Mouse (Mus musculus) embryonic facial prominence, embryonic 10.5 days (tissue): ENCODE results near the gene Mpg. TPM values are rescaled to one million over a fixed set of nuclear protein-coding genes. Genes with fewer than 3 reads are reported as not detected.

Experiments used
- DNase-seq: peaks from one replicate; pipeline ENCODE4 v3.0.0-alpha.2; 2017; ENCODE audit warnings: low spot score
- H3K27ac ChIP-seq: fragments of 300-500 bp; sonication (generic); replicated peaks from 2 replicates; pipeline ENCODE4 v1.5.1; 2016; ENCODE audit warnings: mild to moderate bottlenecking
- H3K27me3 ChIP-seq: fragments of 300-500 bp; sonication (generic); replicated peaks from 2 replicates; pipeline ENCODE4 v1.6.1; 2016; ENCODE audit warnings: low read depth, mild to moderate bottlenecking; ENCODE audit not compliant: poor library complexity, severe bottlenecking
- H3K36me3 ChIP-seq: fragments of 300-500 bp; sonication (generic); replicated peaks from 2 replicates; pipeline ENCODE4 v1.6.1; 2016; ENCODE audit warnings: mild to moderate bottlenecking, moderate library complexity
- H3K4me1 ChIP-seq: fragments of 300-500 bp; sonication (generic); 2 replicates; pipeline ENCODE4 v1.6.1; 2016
- H3K4me3 ChIP-seq: fragments of 300-500 bp; sonication (generic); 2 replicates; pipeline ENCODE4 v1.5.1; 2016; ENCODE audit warnings: mild to moderate bottlenecking, moderate library complexity
- H3K9me3 ChIP-seq: fragments of 300-500 bp; sonication (generic); 2 replicates; pipeline ENCODE4 v1.6.1; 2016; ENCODE audit warnings: mild to moderate bottlenecking
- WGBS: fragments of 180-500 bp; shearing (Covaris S2); methylation state at CpG from one replicate; pipeline ENCODE4 v1.1.7; 2016; 5-methylcytosine and 5-hydroxymethylcytosine counted together
- polyA plus RNA-seq: library from polyadenylated mRNA; unstranded; fragments of >200 nt; fragmentation: Nextera tagmentation; extraction: Ambion mirVana; gene quantifications from 2 replicates; pipeline ENCODE4 v1.2.1, GENCODE M21; 2016

The Mpg gene
- polyA plus RNA-seq, 1 experiment from 2014 or later, result 33.2 TPM

DNA sequence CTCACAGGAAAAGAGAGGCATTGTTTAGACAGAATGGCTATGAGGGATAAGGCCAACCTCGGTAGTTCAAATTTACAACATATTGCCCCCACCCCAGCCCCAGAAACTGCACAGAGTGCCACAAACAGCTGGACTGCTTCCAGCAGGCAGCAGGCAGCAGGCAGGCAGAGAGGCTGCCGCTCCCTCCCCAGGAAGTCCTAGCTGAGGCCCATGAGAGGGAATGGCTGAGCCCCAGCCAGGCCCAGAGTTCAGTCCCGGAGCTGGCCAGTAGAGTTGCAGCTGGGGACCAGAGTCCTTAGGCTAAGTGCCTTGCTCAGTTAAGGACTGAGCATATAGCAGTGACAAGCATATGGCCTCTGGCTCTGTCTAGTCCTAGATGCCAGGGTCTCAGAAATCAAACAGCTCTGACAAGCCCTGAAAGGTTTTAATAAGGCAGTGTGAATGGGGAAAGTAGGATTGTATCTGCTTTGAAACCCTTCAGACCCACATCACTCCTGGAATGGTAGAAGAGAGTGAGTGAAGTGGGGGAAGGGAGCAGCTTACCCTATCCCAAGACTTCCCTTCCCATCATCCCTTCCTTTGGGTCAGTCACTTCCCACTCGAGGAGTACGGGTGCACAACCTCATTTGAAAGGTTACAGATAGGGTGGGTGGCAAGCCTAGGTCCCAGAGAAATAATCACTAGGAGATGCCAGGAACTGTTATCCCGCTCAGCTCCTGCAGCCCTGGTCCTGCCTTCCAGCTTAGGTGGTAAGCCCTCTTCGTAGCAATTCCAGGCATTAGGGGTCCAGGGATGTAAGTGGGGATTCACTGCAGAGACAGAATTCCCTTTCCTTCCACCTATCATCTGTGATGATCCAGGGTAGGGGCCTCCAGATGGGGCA is 842 bp upstream of the Mpg start:
- peaks cover 69% of the 10 kb centered on the region for H3K4me1 ChIP-seq
- H3K27ac ChIP-seq, result peak overlapping the region; percentile 90
- H3K27me3 ChIP-seq, result peaks cover 17% of the 10 kb centered on the region; the same call in 1 of the 2 replicates
- peak overlapping the region; percentile 69 for H3K4me3 ChIP-seq
- no peaks in the 10 kb centered on the region for H3K9me3 ChIP-seq
- WGBS, result 49% methylated on average over 7 of the region's 7 CpGs
- H3K36me3 ChIP-seq, result peaks cover 25% of the 10 kb centered on the region
- peak; percentile 40 for DNase-seq

GRCm38 (mm10) chr11:32227041-32227440 is 736 bp downstream of the Mpg start:
- no peak for DNase-seq
- H3K36me3 ChIP-seq, result peaks cover 41% of the 10 kb centered on the region
- H3K4me3 ChIP-seq, result peak overlapping the region; percentile 69
- peak overlapping the region; percentile 90 for H3K27ac ChIP-seq
- H3K9me3 ChIP-seq, result no peaks in the 10 kb centered on the region
- peaks cover 55% of the 10 kb centered on the region for H3K4me1 ChIP-seq
- H3K27me3 ChIP-seq, result peaks cover 17% of the 10 kb centered on the region; the same call in 1 of the 2 replicates
- 50% methylated on average over 1 of the region's 1 CpGs for WGBS

DNA sequence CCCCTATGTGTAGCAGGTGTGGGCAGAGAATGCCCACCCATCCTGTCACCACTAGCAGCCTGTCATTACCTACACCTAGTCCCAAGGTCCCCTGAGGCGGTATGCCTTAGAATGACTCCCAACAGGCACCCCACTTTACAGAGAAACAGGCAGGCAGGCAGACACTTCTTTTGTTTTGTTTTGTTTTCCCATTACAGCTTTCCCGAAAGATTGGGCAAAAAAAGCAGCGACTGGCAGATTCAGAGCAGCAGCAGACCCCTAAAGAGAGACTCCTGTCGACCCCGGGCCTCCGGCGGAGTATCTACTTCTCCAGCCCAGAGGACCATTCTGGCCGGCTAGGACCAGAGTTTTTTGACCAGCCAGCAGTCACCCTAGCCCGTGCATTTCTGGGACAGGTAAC is 1.2 kb downstream of the Mpg start:
- Histone ChIP-seq H3K27ac (0 out of 2 replicates have a peak overlapping the region, but pooled peaks have one; percentile 90), H3K27me3 (peaks cover 15% of the 10 kb centered on the region; the same call in 1 of the 2 replicates), H3K4me1 (peaks cover 50% of the 10 kb centered on the region), H3K9me3 (no peaks in the 10 kb centered on the region), H3K36me3 (peaks cover 46% of the 10 kb centered on the region), H3K4me3 (peak overlapping the region; percentile 69; the same call in 1 of the 2 replicates)
- WGBS, result 91% methylated on average over 9 of the region's 9 CpGs
- no peak for DNase-seq

- H3K27me3 ChIP-seq, result peaks cover 6% of the 10 kb centered on the region; the same call in 1 of the 2 replicates
- H3K36me3 ChIP-seq, result peaks cover 54% of the 10 kb centered on the region
- H3K27ac ChIP-seq, result no peak overlapping the region
- H3K4me1 ChIP-seq, result peaks cover 46% of the 10 kb centered on the region
- H3K9me3 ChIP-seq, result no peaks in the 10 kb centered on the region
- WGBS, result 88% methylated on average over 3 of the region's 3 CpGs
- DNase-seq, result no peak
- no peak overlapping the region for H3K4me3 ChIP-seq
Measured at GRCm38 (mm10) chr11:32228292-32228845, 2.1 kb downstream of the Mpg start.

- no peak overlapping the region for H3K27ac ChIP-seq
- peaks cover 73% of the 10 kb centered on the region for H3K36me3 ChIP-seq
- DNase-seq, result no peak
- peaks cover 29% of the 10 kb centered on the region for H3K4me1 ChIP-seq
- WGBS, result 83% methylated on average over 4 of the region's 4 CpGs
- no peaks in the 10 kb centered on the region for H3K27me3 ChIP-seq
- H3K4me3 ChIP-seq, result no peak overlapping the region
- no peaks in the 10 kb centered on the region for H3K9me3 ChIP-seq
Measured at GRCm38 (mm10) chr11:32230220-32230619, 3.9 kb downstream of the Mpg start.

DNA sequence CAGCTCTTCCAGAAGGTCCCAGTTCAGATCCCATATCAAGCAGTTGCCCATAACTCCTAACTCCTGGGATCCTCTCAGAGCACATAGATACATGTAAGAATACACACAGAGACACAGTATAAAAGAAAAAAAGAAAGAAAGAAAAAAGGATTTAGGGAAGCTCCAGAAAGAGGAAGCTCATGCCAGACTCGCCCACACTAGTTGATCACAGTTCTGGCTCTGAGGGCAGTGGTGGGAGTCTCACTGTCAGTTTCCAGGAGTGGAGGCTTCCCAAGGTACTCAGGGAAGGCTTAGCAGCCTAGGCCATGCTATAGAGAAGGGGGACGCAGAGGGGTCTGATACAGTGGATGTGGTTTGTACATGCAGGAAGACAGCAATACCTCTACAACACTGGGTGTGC is 4.8 kb downstream of the Mpg start:
- no peaks in the 10 kb centered on the region for H3K27me3 ChIP-seq
- H3K36me3 ChIP-seq, result peaks cover 82% of the 10 kb centered on the region
- H3K4me3 ChIP-seq, result no peak overlapping the region
- WGBS, result 90% methylated on average over 2 of the region's 2 CpGs
- no peak for DNase-seq
- no peaks in the 10 kb centered on the region for H3K9me3 ChIP-seq
- no peak overlapping the region for H3K27ac ChIP-seq
- peaks cover 20% of the 10 kb centered on the region for H3K4me1 ChIP-seq

- H3K4me1 ChIP-seq, result peaks cover 6% of the 10 kb centered on the region; the same call in 1 of the 2 replicates
- H3K27me3 ChIP-seq, result no peaks in the 10 kb centered on the region
- peaks cover 98% of the 10 kb centered on the region for H3K36me3 ChIP-seq
- DNase-seq, result no peak
- no peaks in the 10 kb centered on the region for H3K9me3 ChIP-seq
- no peak overlapping the region for H3K27ac ChIP-seq
- no peak overlapping the region for H3K4me3 ChIP-seq
- WGBS, result 81% methylated on average over 10 of the region's 10 CpGs
Measured at GRCm38 (mm10) chr11:32232848-32233247, 6.5 kb downstream of the Mpg start.

DNA sequence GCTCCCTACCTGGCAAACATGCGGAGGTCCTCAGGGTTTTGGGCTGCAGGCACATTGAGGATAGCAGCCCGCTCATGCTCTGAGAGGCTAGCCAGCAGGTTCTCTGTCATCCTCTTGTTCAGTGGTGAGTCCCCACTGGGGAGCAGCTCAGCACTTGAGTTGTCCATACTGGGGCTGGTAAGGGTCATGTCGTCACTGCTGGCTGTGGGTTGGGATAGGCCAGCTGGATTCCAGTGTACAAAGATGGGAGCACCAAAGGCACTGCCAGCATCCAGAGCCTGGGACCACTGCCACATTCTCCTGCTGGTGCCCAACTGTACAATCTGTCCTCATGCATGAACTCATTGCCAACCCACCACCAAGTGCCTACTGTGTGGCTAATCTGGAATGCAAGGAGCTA is 7.6 kb downstream of the Mpg start:
- Histone ChIP-seq H3K27ac (no peak overlapping the region), H3K4me3 (no peak overlapping the region), H3K27me3 (no peaks in the 10 kb centered on the region), H3K36me3 (peaks cover 99% of the 10 kb centered on the region), H3K9me3 (no peaks in the 10 kb centered on the region), H3K4me1 (0 out of 2 replicates have a peak, but pooled peaks cover 6% of the 10 kb centered on the region)
- WGBS, result 91% methylated on average over 3 of the region's 3 CpGs
- DNase-seq, result no peak

GRCm38 (mm10) chr11:32234816-32235485 is 8.6 kb downstream of the Mpg start:
- H3K9me3 ChIP-seq, result no peaks in the 10 kb centered on the region
- peaks cover 97% of the 10 kb centered on the region for H3K36me3 ChIP-seq
- no peak overlapping the region for H3K4me3 ChIP-seq
- H3K4me1 ChIP-seq, result 0 out of 2 replicates have a peak, but pooled peaks cover 6% of the 10 kb centered on the region
- WGBS, result 93% methylated on average over 6 of the region's 6 CpGs
- H3K27ac ChIP-seq, result no peak overlapping the region
- no peak for DNase-seq
- no peaks in the 10 kb centered on the region for H3K27me3 ChIP-seq

- WGBS, result 85% methylated on average over 3 of the region's 3 CpGs
- DNase-seq, result no peak
- H3K4me1 ChIP-seq, result 0 out of 2 replicates have a peak, but pooled peaks cover 6% of the 10 kb centered on the region
- peaks cover 97% of the 10 kb centered on the region for H3K36me3 ChIP-seq
- no peaks in the 10 kb centered on the region for H3K9me3 ChIP-seq
- H3K27me3 ChIP-seq, result no peaks in the 10 kb centered on the region
- H3K4me3 ChIP-seq, result no peak overlapping the region
- H3K27ac ChIP-seq, result no peak overlapping the region
Measured at GRCm38 (mm10) chr11:32235646-32236045, 9.3 kb downstream of the Mpg start.

- H3K36me3 ChIP-seq, result peaks cover 97% of the 10 kb centered on the region
- 80% methylated on average over 2 of the region's 2 CpGs for WGBS
Measured at GRCm38 (mm10) chr11:32236132-32236531, 9.8 kb downstream of the Mpg start.

DNA sequence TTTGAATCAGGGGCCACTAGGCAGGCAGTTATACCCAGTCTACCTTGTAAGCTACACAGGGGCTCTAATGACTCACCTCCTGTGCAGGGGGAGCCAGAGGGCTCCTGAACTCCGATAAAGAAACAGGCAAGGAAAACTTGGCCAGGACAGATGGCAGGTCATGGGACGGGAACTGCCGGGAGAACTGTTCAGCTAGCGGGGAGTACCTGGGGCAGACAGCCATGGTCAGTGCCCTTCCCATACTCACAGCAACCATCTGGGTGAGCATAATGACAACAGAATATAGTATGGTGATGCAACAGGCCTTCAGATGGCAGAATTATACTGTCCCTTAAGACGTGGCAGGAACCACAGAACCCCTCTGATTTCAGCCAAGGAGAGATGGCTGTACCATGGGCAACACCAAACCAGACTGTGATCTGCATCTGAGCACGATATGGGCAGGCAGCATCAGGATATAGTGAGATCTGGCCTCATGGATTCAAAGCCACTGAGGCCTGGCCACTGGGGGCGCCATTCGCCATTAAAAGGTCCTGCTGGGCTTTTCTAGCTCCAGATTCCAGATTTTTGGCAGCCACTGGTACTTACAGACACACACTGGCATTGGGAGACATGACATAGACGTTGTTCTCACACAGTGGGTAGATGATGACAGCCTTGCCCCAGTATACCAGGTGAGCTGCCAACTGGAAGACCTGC is 10.6 kb downstream of the Mpg start:
- DNase-seq, result peak; percentile 63
- no peaks in the 10 kb centered on the region for H3K9me3 ChIP-seq
- 0 out of 2 replicates have a peak, but pooled peaks cover 6% of the 10 kb centered on the region for H3K4me1 ChIP-seq
- no peak overlapping the region for H3K27ac ChIP-seq
- no peaks in the 10 kb centered on the region for H3K27me3 ChIP-seq
- no peak overlapping the region for H3K4me3 ChIP-seq
- H3K36me3 ChIP-seq, result peaks cover 97% of the 10 kb centered on the region
- 60% methylated on average over 9 of the region's 9 CpGs for WGBS

More at GRCm38 (mm10) chr11:32236132-32236531, 9.8 kb downstream of the Mpg start:
- no peak overlapping the region for H3K4me3 ChIP-seq
- no peaks in the 10 kb centered on the region for H3K27me3 ChIP-seq
- 0 out of 2 replicates have a peak, but pooled peaks cover 6% of the 10 kb centered on the region for H3K4me1 ChIP-seq
- DNase-seq, result no peak
- H3K9me3 ChIP-seq, result no peaks in the 10 kb centered on the region
- no peak overlapping the region for H3K27ac ChIP-seq
